Comparison of ENCODE assay signal across 35 mouse cellular contexts in the genomic region with DNA sequence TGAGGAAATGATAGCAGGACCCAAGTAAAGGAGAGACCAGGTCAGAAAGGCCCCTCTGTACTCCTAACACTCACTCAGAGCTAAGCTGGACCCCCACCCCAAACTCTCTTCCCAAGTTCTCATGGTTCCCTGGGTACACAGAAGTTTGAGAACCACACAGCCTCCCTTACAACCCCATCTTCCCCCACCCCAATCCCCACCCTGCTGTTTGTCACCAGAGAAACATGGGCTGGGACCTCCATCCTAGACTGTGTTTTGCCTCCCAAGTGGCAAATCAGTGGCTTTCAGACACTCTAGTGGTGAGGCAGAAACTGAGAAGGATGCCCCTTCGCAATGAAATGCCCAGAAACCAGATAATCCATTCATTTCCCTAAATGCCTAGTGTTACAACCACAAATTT.
"Had no signal": no experiment of that assay in that cellular context is flagged by ENCODE, and none has a peak within 500 bp of the region (broad histone marks: within the 10 kb centered on the region; RNA-seq: fewer than 3 reads in every experiment).

No protein-coding gene starts in this region.

- H3K36me3 ChIP-seq: intestine, embryonic 15.5 days had no signal

- H3K4me3 ChIP-seq: heart, embryonic 10.5 days; heart, embryonic 12.5 days; heart, embryonic 13.5 days; heart, embryonic 15.5 days; hindbrain, embryonic 10.5 days; hindbrain, embryonic 12.5 days; hindbrain, embryonic 13.5 days; hindbrain, embryonic 15.5 days; intestine, embryonic 15.5 days; kidney, embryonic 15.5 days; layer of hippocampus, adult 2 months had no signal

- H3K4me1 ChIP-seq: heart, embryonic 10.5 days; heart, embryonic 15.5 days; hindbrain, embryonic 12.5 days; kidney, embryonic 15.5 days had no signal

- H3K27me3 ChIP-seq: heart, embryonic 12.5 days; heart, embryonic 13.5 days; heart, embryonic 15.5 days; hindbrain, embryonic 12.5 days; hindbrain, embryonic 13.5 days; hindbrain, embryonic 15.5 days; intestine, embryonic 15.5 days; kidney, embryonic 15.5 days had no signal

- H3K27ac ChIP-seq: heart, embryonic 10.5 days; heart, embryonic 13.5 days; heart, embryonic 15.5 days; hindbrain, embryonic 10.5 days; hindbrain, embryonic 12.5 days; hindbrain, embryonic 13.5 days; hindbrain, embryonic 14.5 days; hindbrain, embryonic 15.5 days; hindbrain, postnatal 0 days; intestine, embryonic 15.5 days; kidney, embryonic 15.5 days; kidney, postnatal 0 days; layer of hippocampus, adult 2 months had no signal

- H3K9me3 ChIP-seq: heart, embryonic 10.5 days; heart, embryonic 12.5 days; heart, embryonic 13.5 days; heart, embryonic 15.5 days; hindbrain, embryonic 10.5 days; hindbrain, embryonic 12.5 days; hindbrain, embryonic 13.5 days; hindbrain, embryonic 15.5 days; intestine, embryonic 15.5 days; kidney, embryonic 15.5 days had no signal

- H3K4me2 ChIP-seq: heart, embryonic 11.5 days; heart, embryonic 12.5 days; heart, embryonic 13.5 days; heart, embryonic 15.5 days; hindbrain, embryonic 12.5 days; hindbrain, embryonic 13.5 days; hindbrain, embryonic 14.5 days; hindbrain, embryonic 15.5 days; intestine, embryonic 15.5 days; kidney, embryonic 15.5 days had no signal

- H3K9ac ChIP-seq: heart, embryonic 12.5 days; heart, embryonic 13.5 days; heart, embryonic 15.5 days; hindbrain, embryonic 12.5 days; hindbrain, embryonic 13.5 days; hindbrain, embryonic 14.5 days; hindbrain, embryonic 15.5 days; intestine, embryonic 15.5 days; kidney, embryonic 15.5 days had no signal

- ATAC-seq: hindbrain, embryonic 16.5 days; hindbrain, postnatal 0 days; inflammation-experienced regulatory T-cells, adult 6 months; intestine, embryonic 15.5 days; intestine, embryonic 16.5 days; intestine, postnatal 0 days had no signal

- DNase-seq: heart, postnatal 10 days; heart, postnatal 14 days; heart, postnatal 36 days; heart, postnatal 4 days; kidney, adult 11 months; kidney, adult 18-20 months; kidney, adult 2 months; kidney, adult 8-10 months; kidney, adult 9 months; kidney, postnatal 10 days; kidney, postnatal 14 days; kidney, postnatal 25 days; kidney, postnatal 36 days; kidney, postnatal 4 days; layer of hippocampus, adult 9-11 months; layer of hippocampus, postnatal 36 days had no signal
